Mouse (Mus musculus): ENCODE measurements at regions not wholly inside any gene's neighbourhood (a gene's known extent, or its start where the extent isn't known, plus 50 kb on each side); places are given as distances from the start of the nearest gene placed in this dataset.

- no peak for DNase-seq
Measured at GRCm38 (mm10) chr6:51701253-51702020, 177.7 kb downstream of the Snx10 start.

GRCm38 (mm10) chr6:51702456-51703171 lies 178.9 kb downstream of the Snx10 start:
- DNase-seq = peak; percentile 19

DNA sequence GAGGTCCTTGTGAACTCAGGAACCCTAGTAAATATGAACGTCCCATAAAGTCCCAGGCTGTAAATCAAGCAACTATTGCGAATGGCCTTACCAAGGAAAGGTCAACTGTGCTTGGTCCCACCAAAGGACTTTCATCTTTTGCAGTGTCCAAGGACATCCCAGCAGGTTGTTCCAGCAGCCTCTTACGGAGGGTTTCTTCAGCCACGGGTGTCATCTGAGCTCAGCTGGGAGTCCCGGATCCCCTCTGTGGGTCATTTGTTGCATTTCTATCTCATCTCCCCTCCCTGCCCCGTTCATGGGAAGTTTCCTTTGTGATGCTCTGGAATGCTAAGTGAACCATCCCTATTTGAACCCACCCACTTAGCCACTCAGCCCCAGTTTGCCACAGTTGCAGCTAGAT lies 184.3 kb downstream of the Snx10 start:
- no peak for DNase-seq

- no peak for DNase-seq
Measured at GRCm38 (mm10) chr6:51708668-51709339, 185.1 kb downstream of the Snx10 start.

DNA sequence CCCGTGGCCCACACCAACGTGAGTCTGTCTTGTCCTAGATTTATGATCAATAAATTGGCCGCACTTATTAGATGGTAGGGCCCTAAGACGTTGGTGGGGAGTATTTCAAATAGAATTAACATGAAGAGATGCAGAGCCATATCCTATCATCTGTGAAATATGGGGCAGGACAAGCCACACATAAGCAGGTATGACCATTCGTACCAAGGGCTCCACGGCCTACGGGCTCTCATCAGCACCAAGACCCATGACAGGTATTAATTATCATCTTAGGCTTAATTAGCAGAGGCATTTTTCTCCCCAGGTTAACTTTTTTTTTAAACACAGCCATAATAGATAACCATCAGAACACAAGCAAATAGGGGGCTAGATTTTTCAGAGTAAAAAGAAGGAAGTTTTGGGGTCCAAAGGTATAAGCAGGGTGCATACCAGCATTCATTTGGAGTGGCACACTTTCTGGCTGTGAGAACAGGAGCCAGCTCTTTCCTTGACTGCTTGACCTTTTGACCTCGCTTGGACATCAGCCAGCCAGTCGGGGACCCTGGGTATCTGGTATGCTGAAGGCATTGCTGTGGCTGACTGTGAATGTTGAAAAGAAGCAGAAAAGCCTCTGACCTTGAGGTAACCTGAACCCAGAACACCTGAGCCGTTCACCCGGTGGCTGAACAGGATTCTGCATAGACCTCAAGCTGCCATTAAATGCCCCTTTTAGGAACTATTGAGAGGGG lies 185.8 kb downstream of the Snx10 start:
- DNase-seq = no peak

DNA sequence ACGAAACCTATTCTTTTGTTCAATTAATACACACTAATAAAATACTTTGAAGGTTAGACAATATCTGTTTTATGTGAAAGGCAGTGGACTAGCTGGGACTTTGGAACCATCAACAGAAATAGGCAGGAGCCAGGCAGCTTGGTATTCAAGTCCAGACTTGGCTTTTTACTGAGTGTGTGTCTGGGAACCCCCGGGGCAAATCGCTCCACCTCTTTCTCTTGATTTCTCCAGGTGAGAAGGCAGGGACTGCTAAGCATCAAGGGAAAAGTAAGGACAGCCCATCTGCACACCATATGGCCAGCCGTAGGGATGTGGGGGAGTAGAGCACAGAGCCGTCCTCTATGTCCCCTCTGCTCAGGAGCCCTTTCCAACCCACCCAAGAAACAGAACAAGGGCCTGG lies 186.5 kb downstream of the Snx10 start:
- no peak for DNase-seq

DNA sequence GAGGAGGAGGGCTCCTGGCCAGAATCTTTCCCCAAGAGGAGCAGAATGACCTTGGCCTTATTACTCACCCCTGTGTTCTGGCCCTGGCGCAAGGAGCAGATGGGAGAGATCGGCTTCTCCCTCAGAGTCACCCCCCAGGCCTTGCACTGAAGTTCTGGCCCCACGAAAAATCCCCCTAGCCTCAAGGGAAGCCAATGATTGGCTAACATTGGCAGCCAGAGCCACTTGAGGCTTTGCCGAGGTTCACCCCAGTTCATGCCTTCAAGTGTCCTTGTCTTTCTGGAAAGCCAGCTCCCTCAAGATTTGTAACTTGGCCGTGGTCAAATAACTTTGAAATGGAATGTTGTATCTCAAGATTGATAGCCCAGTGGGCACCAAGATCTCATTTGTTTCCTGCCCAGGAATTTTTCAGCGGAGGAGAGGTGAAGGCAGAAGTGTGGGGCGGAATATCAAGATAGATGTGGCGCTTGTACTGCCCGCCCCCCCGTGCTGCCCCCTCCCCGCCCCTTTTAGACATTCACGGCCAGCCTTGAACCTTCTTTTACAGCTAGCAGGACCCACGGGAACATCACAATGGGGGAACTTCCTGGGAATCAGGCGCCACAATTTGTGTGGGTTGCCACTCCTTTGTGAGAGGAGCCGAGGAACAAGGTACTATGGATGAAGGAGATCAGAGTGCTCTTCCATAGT lies 187.4 kb downstream of the Snx10 start:
- DNase-seq = no peak

DNA sequence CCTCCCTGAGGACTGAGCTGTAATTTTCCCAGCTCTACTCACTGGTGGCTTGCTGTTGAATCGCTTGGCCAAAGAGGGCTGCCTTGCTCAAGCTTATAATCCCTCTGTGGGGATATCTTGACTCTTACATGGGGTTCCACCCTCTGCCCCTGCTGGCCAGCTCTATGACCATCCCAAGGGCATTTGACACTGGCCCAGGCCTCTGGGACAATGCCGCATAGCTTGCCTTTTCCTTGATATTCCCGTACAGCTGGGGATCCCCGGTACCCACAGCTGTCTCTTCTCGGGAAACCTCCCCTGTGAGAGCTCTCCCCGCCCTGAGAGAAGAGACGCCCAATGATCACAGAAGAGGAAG lies 187.9 kb downstream of the Snx10 start:
- no peak for DNase-seq

DNA sequence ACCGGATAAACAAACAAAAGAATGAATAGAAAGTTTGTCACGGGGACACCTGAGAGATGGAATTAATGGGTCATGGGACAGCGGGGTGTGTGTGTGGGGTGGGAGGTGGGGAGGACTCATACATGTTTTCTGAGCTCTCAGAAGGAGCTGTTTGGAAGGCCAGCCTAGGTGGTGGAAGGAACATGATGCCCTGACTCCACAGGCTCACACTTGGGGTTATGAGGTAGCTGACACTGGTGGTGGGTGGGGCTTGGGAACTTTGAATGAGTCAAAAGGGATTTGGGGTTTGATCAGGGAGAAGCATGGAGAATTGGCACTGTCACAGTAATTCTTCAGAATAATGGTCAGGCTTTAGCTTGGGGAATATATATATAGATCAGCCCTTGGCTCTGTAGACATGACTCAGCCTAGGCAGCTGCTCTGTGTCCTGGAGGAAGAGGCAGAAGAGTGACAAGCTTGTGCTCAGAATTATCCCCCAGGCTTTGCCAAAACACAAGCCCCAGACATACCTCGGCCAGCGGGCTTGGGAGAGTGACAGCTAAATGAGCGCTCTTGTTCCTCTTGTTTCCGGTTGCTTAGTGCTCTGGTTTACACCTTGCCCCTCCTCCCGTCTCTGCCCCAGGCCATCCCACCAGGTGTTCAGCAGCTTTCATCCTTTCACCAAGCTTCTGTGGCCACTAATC lies 191.6 kb downstream of the Snx10 start:
- DNase-seq = no peak

- DNase-seq = no peak
Measured at GRCm38 (mm10) chr6:51717386-51717785, 193.7 kb downstream of the Snx10 start.

DNA sequence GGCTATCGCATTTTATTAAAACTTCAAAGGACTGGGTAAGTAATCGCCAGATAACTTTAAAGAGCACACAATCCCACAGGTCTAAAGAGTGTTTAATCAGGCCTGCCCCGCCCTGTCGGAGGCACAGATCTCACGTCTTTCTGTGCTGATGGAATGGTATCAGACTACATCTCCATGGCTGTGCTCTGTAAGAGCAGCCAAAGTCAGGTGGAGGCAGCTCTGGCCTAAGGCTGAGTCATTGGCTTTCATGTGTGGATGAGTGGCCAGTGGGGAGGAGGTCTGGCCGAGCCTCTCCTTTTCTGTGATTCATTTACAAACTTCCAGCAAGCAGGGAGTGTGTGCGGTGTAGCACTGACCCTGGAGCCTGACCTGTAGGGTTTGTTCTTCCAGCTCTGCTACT lies 197.0 kb downstream of the Snx10 start:
- no peak for DNase-seq

GRCm38 (mm10) chr6:51723053-51723452 lies 199.4 kb downstream of the Snx10 start:
- no peak for DNase-seq

DNA sequence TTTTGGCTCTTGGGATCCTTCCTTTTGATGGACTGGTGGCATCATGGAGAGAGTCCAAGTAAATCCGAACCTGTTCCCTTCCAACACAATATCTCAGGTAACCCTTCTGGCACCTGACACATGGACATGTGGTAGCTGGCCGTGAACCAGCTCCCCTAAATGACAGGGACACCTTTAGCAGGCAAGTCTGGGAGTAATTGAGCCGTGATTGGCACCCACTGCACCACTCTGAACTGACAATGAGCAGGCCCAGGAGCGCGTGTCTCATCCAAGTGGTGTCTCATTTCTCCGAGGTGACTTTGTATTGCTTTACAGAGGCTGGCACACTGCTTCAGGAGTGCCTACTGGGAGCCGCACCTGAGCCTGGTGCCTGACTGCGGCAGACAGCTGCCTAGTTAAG lies 203.5 kb downstream of the Snx10 start:
- DNase-seq = no peak

GRCm38 (mm10) chr6:51728816-51729562 lies 205.3 kb downstream of the Snx10 start:
- no peak for DNase-seq

GRCm38 (mm10) chr6:51730564-51731351 lies 207.1 kb downstream of the Snx10 start:
- DNase-seq = no peak

- peak; percentile 35 for DNase-seq
Measured at GRCm38 (mm10) chr6:51732298-51732895, 208.7 kb downstream of the Snx10 start.

DNA sequence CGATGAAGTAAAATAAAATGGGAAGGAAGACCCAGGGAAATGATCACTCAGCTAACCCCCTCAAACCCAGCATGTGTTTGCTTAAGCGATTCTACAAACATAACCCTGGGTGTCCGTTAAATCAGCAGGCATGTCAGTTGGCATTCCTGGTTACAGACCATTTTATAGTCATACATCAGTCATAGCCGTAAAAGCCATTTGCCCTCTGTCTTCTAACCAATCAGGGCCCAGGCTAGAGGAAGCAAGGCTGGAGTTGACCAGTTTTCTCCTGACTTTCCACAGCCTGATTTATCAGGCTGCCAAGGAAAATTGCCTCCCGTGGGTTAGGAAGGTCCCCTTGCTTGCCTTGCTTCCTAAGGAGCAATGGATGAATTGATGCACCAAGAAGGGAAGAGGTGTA lies 212.3 kb downstream of the Snx10 start:
- DNase-seq = no peak

GRCm38 (mm10) chr6:51743105-51743660 lies 219.5 kb downstream of the Snx10 start:
- DNase-seq = no peak

GRCm38 (mm10) chr6:51744607-51745006 lies 220.9 kb downstream of the Snx10 start:
- DNase-seq = no peak

DNA sequence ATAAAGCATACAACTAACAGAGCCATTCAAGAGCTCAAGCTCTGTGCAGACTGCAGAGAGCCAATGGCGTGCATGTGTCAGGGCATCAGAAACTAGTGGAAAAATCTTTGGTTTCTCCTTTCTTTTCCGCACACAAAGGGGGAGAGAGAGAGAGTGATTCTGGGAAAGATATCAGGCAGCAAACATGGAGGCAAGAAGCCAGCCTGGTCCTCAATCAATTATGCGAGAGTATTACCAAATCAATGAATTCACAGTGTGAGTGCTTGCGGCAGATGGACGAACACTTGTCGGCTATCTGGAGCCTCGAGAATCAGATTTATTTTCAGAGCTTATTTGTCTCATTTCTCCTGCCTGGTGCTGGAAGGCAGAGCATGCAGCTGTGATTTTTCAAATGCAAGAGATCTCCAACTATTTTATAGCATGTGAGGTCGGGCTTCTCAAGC lies 230.6 kb downstream of the Snx10 start:
- DNase-seq = peak; percentile 32

All from right cerebral cortex, postnatal 4 days (tissue).